Mouse (Mus musculus) monocyte, adult 2 months (primary cell): Measurements from ENCODE around the gene Fam135a.

Experiments used
- DNase-seq, 2 experiments: peaks; one replicate each; pipeline ENCODE4 v3.0.0; 2022; ENCODE audit warnings: low spot score in 2 of 2, low read depth in 1 of 2

The Fam135a gene

GRCm38 (mm10) chr1:24099926-24100869 lies at the start of gene Fam135a:
Gene Fam135a (minus strand): TSS chr1:24100341.
- peak in 1 of 2 experiments; percentile 59 for DNase-seq

GRCm38 (mm10) chr1:24143504-24143903 lies 43.4 kb upstream of the Fam135a start:
- DNase-seq, result no peak

- DNase-seq, result no peak
Measured at GRCm38 (mm10) chr1:24140555-24140954, 40.4 kb upstream of the Fam135a start.

- no peak for DNase-seq
Measured at GRCm38 (mm10) chr1:24137133-24137532, 37.0 kb upstream of the Fam135a start.

GRCm38 (mm10) chr1:24134792-24135191 lies 34.7 kb upstream of the Fam135a start:
- DNase-seq, result no peak

GRCm38 (mm10) chr1:24133853-24134252 lies 33.7 kb upstream of the Fam135a start:
- DNase-seq, result no peak

- no peak for DNase-seq
Measured at GRCm38 (mm10) chr1:24127866-24128265, 27.7 kb upstream of the Fam135a start.

- DNase-seq, result no peak
Measured at GRCm38 (mm10) chr1:24124610-24125009, 24.5 kb upstream of the Fam135a start.

- DNase-seq, result no peak
Measured at GRCm38 (mm10) chr1:24122582-24122981, 22.4 kb upstream of the Fam135a start.

GRCm38 (mm10) chr1:24107971-24108773 lies 8.0 kb upstream of the Fam135a start:
- no peak for DNase-seq

GRCm38 (mm10) chr1:24107378-24107777 lies 7.2 kb upstream of the Fam135a start:
- DNase-seq, result no peak

GRCm38 (mm10) chr1:24102579-24103149 lies 2.5 kb upstream of the Fam135a start:
- no peak for DNase-seq

- DNase-seq, result no peak
Measured at GRCm38 (mm10) chr1:24100870-24101358, 773 bp upstream of the Fam135a start.

- DNase-seq, result no peak
Measured at GRCm38 (mm10) chr1:24099541-24099925, 608 bp downstream of the Fam135a start.

- no peak for DNase-seq
Measured at GRCm38 (mm10) chr1:24097541-24097940, 2.6 kb downstream of the Fam135a start.

GRCm38 (mm10) chr1:24092414-24092813 lies 7.7 kb downstream of the Fam135a start:
- DNase-seq, result no peak

GRCm38 (mm10) chr1:24090603-24091002 lies 9.5 kb downstream of the Fam135a start:
- no peak for DNase-seq

- no peak for DNase-seq
Measured at GRCm38 (mm10) chr1:24090094-24090493, 10.0 kb downstream of the Fam135a start.

GRCm38 (mm10) chr1:24086176-24086575 lies 14.0 kb downstream of the Fam135a start:
- no peak for DNase-seq

- no peak for DNase-seq
Measured at GRCm38 (mm10) chr1:24074396-24074795, 25.7 kb downstream of the Fam135a start.
